Mouse (Mus musculus): ENCODE data around the gene Lrit3. TPM values are rescaled to one million over a fixed set of nuclear protein-coding genes. Genes with fewer than 3 reads are reported as not detected.

Gene Lrit3
- polyA plus RNA-seq, 1 experiment = not detected

DNA sequence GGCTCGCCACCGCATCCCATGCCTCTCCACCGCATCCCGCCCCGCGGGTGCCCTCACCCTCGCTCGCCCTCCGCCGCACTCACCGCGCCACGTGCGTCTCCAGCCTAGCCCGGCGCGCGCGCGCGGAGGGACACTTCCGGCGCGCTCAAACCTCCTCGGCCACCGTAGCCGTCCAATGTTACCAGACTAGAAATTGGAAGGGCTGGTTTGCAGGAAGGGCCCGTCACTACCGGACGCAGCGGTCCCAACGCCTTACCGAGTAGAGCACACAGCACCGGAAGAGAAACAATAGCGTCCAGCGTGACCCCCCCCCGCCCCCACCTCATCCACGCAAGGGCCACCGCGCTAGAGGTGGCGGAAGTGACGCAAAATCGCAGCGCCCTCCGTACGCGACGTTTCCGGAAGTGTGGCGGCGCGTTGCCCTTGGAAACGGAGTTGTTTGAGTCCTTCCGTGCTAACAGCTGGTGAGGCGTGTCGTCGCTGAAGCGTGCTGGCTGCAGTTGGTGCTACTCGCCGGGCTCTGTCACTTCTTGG lies 27.3 kb upstream of the Lrit3 start, which contains the start of gene Gar1:
Gene Gar1, minus strand, starts transcription at position 362 of the 534 bp plus-strand sequence.
- Histone ChIP-seq H3K27me3 (ENCODE audit: control insufficient read depth, insufficient read depth, low read length) (no peaks in the 10 kb centered on the region), H3K4me3 (ENCODE audit: low read depth, low read length) (peak within 1 kb of the TSS; percentile 88), H3K36me3 (ENCODE audit: control insufficient read depth, insufficient read depth, low read length) (peaks cover 2% of the 10 kb centered on the region), H3K27ac (ENCODE audit: insufficient read depth, low read depth, low read length) (peak within 1 kb of the TSS; percentile 89), H3K4me1 (ENCODE audit: control insufficient read depth, insufficient read depth, insufficient read length, low read length) (no peaks in the 10 kb centered on the region; the same call in none of the 2 replicates)
- no peak; the same call in 1 of the 2 replicates for TF ChIP-seq POLR2A (IDR thresholded peaks at IDR 0.05; ENCODE audit: low read depth, low read length)
- no peak for TF ChIP-seq CTCF (IDR thresholded peaks at IDR 0.05; ENCODE audit: extremely low read depth, insufficient read length, insufficient replicate concordance, low read depth, low read length)
- WGBS = under 1% methylated on average over 60 of the region's 60 CpGs

DNA sequence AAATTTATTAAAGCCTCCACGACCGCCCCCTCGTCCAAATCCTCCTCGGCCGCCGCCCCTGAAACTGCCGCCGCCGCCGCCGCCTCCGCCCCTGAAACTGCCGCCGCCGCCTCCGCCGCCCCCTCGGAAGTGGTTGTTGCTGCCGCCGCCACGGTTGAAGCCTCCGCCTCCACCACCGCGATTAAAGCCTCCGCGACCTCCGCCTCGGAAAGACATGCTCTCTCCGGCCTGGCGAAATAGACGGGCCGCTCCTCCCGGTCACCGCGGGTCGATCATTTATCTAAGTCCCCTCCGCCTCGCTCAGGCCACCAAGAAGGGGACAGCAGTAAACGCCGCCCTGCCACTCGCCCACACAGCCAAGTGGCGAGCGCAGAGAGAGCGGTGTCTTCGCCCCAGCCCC lies 26.8 kb upstream of the Lrit3 start:
- Histone ChIP-seq H3K4me3 (ENCODE audit: low read depth, low read length) (peak overlapping the region; percentile 88), H3K27ac (ENCODE audit: insufficient read depth, low read depth, low read length) (peak overlapping the region; percentile 89), H3K27me3 (ENCODE audit: control insufficient read depth, insufficient read depth, low read length) (no peaks in the 10 kb centered on the region), H3K4me1 (ENCODE audit: control insufficient read depth, insufficient read depth, insufficient read length, low read length) (no peaks in the 10 kb centered on the region; the same call in none of the 2 replicates), H3K36me3 (ENCODE audit: control insufficient read depth, insufficient read depth, low read length) (peaks cover 2% of the 10 kb centered on the region)
- TF ChIP-seq CTCF (IDR thresholded peaks at IDR 0.05; ENCODE audit: extremely low read depth, insufficient read length, insufficient replicate concordance, low read depth, low read length) (no peak), POLR2A (IDR thresholded peaks at IDR 0.05; ENCODE audit: low read depth, low read length) (no peak)
- WGBS = under 1% methylated on average over 45 of the region's 45 CpGs

- Histone ChIP-seq H3K27ac (ENCODE audit: insufficient read depth, low read depth, low read length) (no peak overlapping the region), H3K4me3 (ENCODE audit: low read depth, low read length) (no peak overlapping the region), H3K4me1 (ENCODE audit: control insufficient read depth, insufficient read depth, insufficient read length, low read length) (no peaks in the 10 kb centered on the region; the same call in 1 of the 2 replicates), H3K36me3 (ENCODE audit: control insufficient read depth, insufficient read depth, low read length) (peaks cover 12% of the 10 kb centered on the region), H3K27me3 (ENCODE audit: control insufficient read depth, insufficient read depth, low read length) (no peaks in the 10 kb centered on the region)
- TF ChIP-seq POLR2A (IDR thresholded peaks at IDR 0.05; ENCODE audit: low read depth, low read length) (no peak), CTCF (IDR thresholded peaks at IDR 0.05; ENCODE audit: extremely low read depth, insufficient read length, insufficient replicate concordance, low read depth, low read length) (no peak)
- 86% methylated on average over 5 of the region's 5 CpGs for WGBS
These were observed 23.9 kb upstream of the Lrit3 start for GRCm38 (mm10) chr3:129827691-129828090.

GRCm38 (mm10) chr3:129826691-129827090 lies 22.9 kb upstream of the Lrit3 start:
- 86% methylated on average over 10 of the region's 10 CpGs for WGBS
- no peak overlapping the region for H3K27ac ChIP-seq (ENCODE audit: insufficient read depth, low read depth, low read length)
- no peaks in the 10 kb centered on the region for H3K27me3 ChIP-seq (ENCODE audit: control insufficient read depth, insufficient read depth, low read length)
- peaks cover 14% of the 10 kb centered on the region for H3K36me3 ChIP-seq (ENCODE audit: control insufficient read depth, insufficient read depth, low read length)
- H3K4me3 ChIP-seq (ENCODE audit: low read depth, low read length) = no peak overlapping the region
- TF ChIP-seq CTCF (IDR thresholded peaks at IDR 0.05; ENCODE audit: extremely low read depth, insufficient read length, insufficient replicate concordance, low read depth, low read length) (no peak), POLR2A (IDR thresholded peaks at IDR 0.05; ENCODE audit: low read depth, low read length) (no peak)
- no peaks in the 10 kb centered on the region; the same call in 1 of the 2 replicates for H3K4me1 ChIP-seq (ENCODE audit: control insufficient read depth, insufficient read depth, insufficient read length, low read length)

GRCm38 (mm10) chr3:129824891-129825290 lies 21.1 kb upstream of the Lrit3 start:
- WGBS = 92% methylated on average over 10 of the region's 10 CpGs

GRCm38 (mm10) chr3:129824146-129824545 lies 20.3 kb upstream of the Lrit3 start:
- Histone ChIP-seq H3K36me3 (ENCODE audit: control insufficient read depth, insufficient read depth, low read length) (peaks cover 15% of the 10 kb centered on the region), H3K27ac (ENCODE audit: insufficient read depth, low read depth, low read length) (no peak overlapping the region), H3K4me1 (ENCODE audit: control insufficient read depth, insufficient read depth, insufficient read length, low read length) (no peaks in the 10 kb centered on the region), H3K4me3 (ENCODE audit: low read depth, low read length) (no peak overlapping the region), H3K27me3 (ENCODE audit: control insufficient read depth, insufficient read depth, low read length) (no peaks in the 10 kb centered on the region)
- 91% methylated on average over 4 of the region's 4 CpGs for WGBS
- TF ChIP-seq POLR2A (IDR thresholded peaks at IDR 0.05; ENCODE audit: low read depth, low read length) (no peak), CTCF (IDR thresholded peaks at IDR 0.05; ENCODE audit: extremely low read depth, insufficient read length, insufficient replicate concordance, low read depth, low read length) (no peak)

More at GRCm38 (mm10) chr3:129824891-129825290, 21.1 kb upstream of the Lrit3 start:
- no peak overlapping the region for H3K27ac ChIP-seq (ENCODE audit: insufficient read depth, low read depth, low read length)
- no peaks in the 10 kb centered on the region for H3K4me1 ChIP-seq (ENCODE audit: control insufficient read depth, insufficient read depth, insufficient read length, low read length)
- TF ChIP-seq CTCF (IDR thresholded peaks at IDR 0.05; ENCODE audit: extremely low read depth, insufficient read length, insufficient replicate concordance, low read depth, low read length) = no peak
- TF ChIP-seq POLR2A (IDR thresholded peaks at IDR 0.05; ENCODE audit: low read depth, low read length) = no peak
- H3K27me3 ChIP-seq (ENCODE audit: control insufficient read depth, insufficient read depth, low read length) = no peaks in the 10 kb centered on the region
- H3K36me3 ChIP-seq (ENCODE audit: control insufficient read depth, insufficient read depth, low read length) = peaks cover 15% of the 10 kb centered on the region
- no peak overlapping the region for H3K4me3 ChIP-seq (ENCODE audit: low read depth, low read length)

DNA sequence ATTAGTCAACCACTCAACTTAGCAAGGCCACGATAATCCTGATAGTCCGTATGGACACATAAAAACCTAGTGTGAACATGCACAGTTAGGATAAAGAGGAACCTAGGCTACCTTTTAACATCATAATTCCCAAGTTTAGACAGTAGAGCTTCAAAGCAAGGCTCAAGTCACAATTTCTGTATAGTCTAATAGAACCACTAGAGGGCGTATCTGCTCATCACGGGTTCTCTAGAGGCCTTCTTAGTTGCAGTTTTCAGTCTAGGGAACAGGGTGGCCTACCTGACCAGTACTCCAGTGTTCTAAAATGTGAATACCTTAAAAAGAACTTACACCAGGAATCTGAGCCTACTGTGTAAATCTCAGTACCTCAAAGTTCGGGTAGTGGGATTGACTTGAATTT lies 19.5 kb upstream of the Lrit3 start:
- TF ChIP-seq CTCF (IDR thresholded peaks at IDR 0.05; ENCODE audit: extremely low read depth, insufficient read length, insufficient replicate concordance, low read depth, low read length) (no peak), POLR2A (IDR thresholded peaks at IDR 0.05; ENCODE audit: low read depth, low read length) (no peak)
- peaks cover 15% of the 10 kb centered on the region for H3K36me3 ChIP-seq (ENCODE audit: control insufficient read depth, insufficient read depth, low read length)
- no peaks in the 10 kb centered on the region for H3K4me1 ChIP-seq (ENCODE audit: control insufficient read depth, insufficient read depth, insufficient read length, low read length)
- WGBS = 53% methylated on average over 5 of the region's 5 CpGs
- no peaks in the 10 kb centered on the region for H3K27me3 ChIP-seq (ENCODE audit: control insufficient read depth, insufficient read depth, low read length)
- H3K4me3 ChIP-seq (ENCODE audit: low read depth, low read length) = no peak overlapping the region
- no peak overlapping the region for H3K27ac ChIP-seq (ENCODE audit: insufficient read depth, low read depth, low read length)

All from small intestine, adult 2 months (tissue).